Mouse (Mus musculus): Measurements from ENCODE around the gene Tnrc18.

Tnrc18 gene

DNA sequence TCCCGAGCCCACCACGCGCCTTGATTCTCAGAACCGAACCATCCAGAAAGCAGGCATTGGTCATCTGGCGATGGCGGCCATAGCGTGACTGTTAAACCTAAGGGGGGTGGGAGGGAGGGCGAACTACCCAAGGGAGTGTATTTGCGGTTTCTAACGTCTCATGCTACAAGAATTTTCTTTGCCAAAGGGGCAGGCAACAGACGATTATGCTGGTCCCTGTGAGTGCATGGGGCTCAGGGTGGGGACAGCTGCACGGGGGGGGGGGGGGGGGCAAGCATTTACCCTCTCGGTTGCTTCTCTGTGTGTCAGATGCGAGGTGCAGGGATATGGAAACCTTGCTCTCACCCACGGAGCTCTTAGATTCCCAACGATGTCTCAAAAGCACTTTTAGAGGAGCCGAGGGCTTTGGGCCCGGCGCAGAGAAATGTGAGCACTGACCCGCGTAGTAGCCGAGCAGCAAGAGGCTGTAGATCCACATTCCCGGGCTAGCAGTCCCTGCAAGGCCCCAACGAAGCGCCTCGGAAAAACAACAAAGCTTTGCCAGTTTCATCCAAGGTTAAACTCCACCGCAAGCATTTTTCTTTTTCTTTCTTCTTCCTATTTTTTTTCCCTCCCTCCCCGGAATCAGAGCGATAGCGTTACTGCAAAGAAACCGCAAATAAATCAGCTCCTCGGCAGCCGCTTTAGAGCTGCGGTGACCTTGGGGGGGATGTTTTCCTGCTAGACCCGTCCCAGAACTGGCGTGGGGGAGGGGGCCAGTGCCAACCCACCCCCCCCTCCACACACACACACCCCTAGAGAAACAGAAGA is 5.0 kb upstream of the Tnrc18 start:
- DNase-seq (ENCODE audit: low spot score in 2 of 2), result peak in 1 of 2 experiments; percentile 38

DNA sequence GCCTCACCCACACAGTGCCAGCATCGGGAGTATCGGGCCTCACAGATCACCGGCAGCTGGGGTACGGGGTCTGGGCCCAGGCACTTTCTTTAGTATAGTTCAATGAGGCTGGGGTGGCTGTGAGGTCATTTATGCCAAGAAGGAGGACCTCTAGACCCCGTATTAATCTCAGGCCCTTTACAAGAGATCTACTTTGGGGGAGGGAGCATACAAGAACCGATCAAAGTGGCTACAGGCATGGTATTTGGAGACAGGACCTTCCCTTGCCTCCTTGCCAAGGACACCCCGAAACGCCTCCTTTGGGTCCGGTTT is 4.5 kb upstream of the Tnrc18 start:
- no peak for DNase-seq (ENCODE audit: low spot score in 2 of 2)

DNA sequence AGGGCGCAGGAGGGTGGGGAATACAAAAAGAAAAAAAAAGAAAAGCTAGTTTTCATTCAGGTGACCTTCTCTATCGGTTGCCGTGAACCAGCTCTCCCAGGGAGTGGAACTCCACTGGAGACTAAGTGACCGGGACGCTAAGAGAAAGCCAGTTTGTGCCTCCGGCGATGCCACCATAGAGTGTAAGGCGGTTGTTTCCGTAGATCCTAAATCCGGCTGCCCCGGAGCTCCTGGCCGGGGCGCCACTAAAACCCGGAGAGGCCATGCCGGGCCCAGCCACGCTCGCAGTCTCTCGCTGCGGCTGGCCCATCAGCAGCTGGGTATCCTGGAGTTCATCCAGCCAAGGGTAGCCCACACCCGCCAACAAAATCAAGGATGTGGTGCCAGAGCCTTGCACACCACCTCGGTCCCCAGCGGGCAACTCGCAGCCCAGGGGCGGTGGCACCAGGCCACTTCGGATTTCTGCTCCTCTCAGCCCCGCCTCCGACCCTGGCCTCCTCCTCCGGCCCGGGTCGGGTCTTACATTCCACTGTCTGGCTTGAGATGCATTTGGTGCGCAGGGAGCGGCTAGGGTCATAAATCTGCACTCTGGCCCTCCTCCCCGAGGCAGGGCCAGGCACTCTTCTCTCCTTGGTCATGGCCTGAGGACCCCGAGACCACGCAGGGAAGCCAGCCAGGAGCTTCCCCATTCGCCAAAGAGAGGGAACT is 4.0 kb upstream of the Tnrc18 start:
- DNase-seq (ENCODE audit: low spot score in 2 of 2), result peak; percentile 70 to 85

DNA sequence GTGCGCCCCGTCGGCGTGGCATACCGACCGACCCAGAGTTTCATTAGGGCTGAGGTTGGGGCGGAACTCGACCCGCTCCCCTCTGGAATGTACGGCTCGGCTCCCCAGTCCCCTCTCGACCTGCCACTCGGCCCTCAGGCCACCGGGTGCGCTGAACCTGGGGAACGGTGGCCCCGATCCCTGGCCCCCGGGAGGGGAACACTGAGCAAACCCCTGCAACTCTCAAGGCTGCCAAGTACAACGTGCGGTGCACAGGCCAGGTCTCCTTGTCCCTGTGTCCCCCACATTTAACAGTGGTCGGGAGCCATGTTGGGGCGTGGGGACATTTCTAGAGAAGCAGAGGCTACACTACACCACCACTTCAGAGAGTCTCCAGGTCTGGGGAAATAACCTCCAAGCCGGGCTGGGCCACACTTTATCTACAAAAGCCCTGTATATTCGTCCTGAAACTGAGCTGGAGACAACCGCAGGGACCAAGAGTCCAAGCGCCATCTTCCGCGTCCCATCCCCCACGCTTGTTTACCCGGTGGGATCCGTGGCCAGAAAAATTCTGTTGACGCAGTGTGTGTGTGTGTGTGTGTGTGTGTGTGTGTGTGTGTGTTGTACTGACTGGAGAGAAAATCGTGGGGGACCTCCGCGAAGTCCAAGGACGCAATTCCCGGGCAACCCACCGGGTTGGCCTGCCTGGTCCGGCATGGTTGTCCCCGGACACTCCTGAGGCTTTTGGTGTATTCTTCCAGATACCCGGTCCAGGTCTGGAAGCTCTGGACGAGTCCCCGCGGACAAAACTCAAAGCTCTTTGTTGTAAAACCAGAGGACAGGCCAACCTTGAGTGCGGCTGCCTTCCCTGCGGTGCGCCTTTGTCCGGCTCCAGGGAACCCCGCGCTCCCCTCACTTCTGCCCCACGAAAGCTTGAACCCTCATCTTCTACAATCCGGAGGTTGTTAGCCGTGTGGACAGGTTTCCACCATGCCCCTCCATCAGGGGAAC is 3.1 kb upstream of the Tnrc18 start:
- peak in 1 of 2 experiments; percentile 74 for DNase-seq (ENCODE audit: low spot score in 2 of 2)

GRCm38 (mm10) chr5:142819385-142820275 is 2.2 kb upstream of the Tnrc18 start:
- DNase-seq (ENCODE audit: low spot score in 2 of 2), result peak in 1 of 2 experiments; percentile 63

GRCm38 (mm10) chr5:142818435-142819360 is 1.2 kb upstream of the Tnrc18 start:
- DNase-seq (ENCODE audit: low spot score in 2 of 2), result peak in 1 of 2 experiments; percentile 66

DNA sequence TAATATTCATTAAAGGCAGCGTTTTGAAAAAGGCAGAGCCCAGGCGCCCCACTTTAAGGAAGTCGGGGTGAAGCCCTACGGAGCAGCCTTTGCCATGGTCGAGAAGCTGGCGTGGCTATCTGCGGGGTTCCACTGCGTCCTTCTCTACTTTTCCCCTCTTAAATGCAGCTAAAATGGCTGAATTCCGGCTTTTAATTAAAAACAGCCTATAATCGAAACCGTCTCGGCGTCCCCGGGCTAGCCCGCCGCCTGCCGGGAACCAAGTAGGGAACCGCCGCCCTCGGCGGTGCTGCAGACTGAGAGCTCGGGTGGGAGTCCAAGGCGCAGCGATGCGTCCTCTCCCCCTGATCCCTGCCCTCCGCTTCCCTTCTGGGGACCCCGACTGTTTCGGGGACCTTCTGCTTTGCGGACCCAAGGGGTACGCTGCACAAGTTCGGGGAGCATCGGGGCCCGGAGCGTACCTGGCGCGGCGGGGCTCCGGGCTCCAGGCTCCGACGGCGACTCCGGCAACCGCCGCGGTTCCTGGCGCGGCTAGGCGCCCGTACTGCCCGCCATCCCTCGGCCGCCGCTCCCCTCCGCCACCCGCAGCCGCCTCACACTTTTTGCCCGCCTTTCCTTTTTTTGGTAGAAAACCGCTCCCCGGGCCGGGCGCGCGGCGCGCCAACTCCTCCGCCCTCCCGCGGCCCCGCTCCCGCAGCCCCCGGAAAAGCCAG is 495 bp downstream of the Tnrc18 start:
- peak; percentile 56 to 73 for DNase-seq (ENCODE audit: low spot score in 2 of 2)

GRCm38 (mm10) chr5:142816031-142816810 is 1.2 kb downstream of the Tnrc18 start:
- peak in 1 of 2 experiments; percentile 27 for DNase-seq (ENCODE audit: low spot score in 2 of 2)

GRCm38 (mm10) chr5:142815421-142816001 is 2.0 kb downstream of the Tnrc18 start:
- no peak for DNase-seq (ENCODE audit: low spot score in 2 of 2)

- DNase-seq (ENCODE audit: low spot score in 2 of 2), result peak in 1 of 2 experiments; percentile 40
These were observed 2.6 kb downstream of the Tnrc18 start for GRCm38 (mm10) chr5:142814711-142815420.

GRCm38 (mm10) chr5:142814161-142814651 is 3.3 kb downstream of the Tnrc18 start:
- peak in 1 of 2 experiments; percentile 36 for DNase-seq (ENCODE audit: low spot score in 2 of 2)

GRCm38 (mm10) chr5:142813722-142814111 is 3.7 kb downstream of the Tnrc18 start:
- peak in 1 of 2 experiments; percentile 25 for DNase-seq (ENCODE audit: low spot score in 2 of 2)

GRCm38 (mm10) chr5:142812976-142813721 is 4.3 kb downstream of the Tnrc18 start:
- no peak for DNase-seq (ENCODE audit: low spot score in 2 of 2)

- no peak for DNase-seq (ENCODE audit: low spot score in 2 of 2)
These were observed 4.9 kb downstream of the Tnrc18 start for GRCm38 (mm10) chr5:142812621-142812975.

GRCm38 (mm10) chr5:142811870-142812443 is 5.5 kb downstream of the Tnrc18 start:
- no peak for DNase-seq (ENCODE audit: low spot score in 2 of 2)

Data from cerebellum, postnatal 4 days (tissue).